ENCODE assay signal across 33 mouse cellular contexts in genomic region chr16:51109864-51110263, GRCm38 (mm10).
"Had no signal": no experiment of that assay in that cellular context is flagged by ENCODE, and none has a peak within 500 bp of the region (broad histone marks: within the 10 kb centered on the region; RNA-seq: fewer than 3 reads in every experiment).

No protein-coding gene starts in this region.

- H3K9me3 ChIP-seq: heart, embryonic 10.5 days; heart, embryonic 12.5 days; heart, embryonic 13.5 days; heart, embryonic 15.5 days; hindbrain, embryonic 10.5 days; hindbrain, embryonic 12.5 days; hindbrain, embryonic 13.5 days; hindbrain, embryonic 15.5 days; intestine, embryonic 15.5 days; kidney, embryonic 15.5 days had no signal

- ATAC-seq: hindbrain, postnatal 0 days; inflammation-experienced regulatory T-cells, adult 6 months; intestine, embryonic 15.5 days; intestine, embryonic 16.5 days; intestine, postnatal 0 days had no signal

- H3K27me3 ChIP-seq: heart, embryonic 12.5 days; heart, embryonic 13.5 days; heart, embryonic 15.5 days; hindbrain, embryonic 12.5 days; hindbrain, embryonic 13.5 days; hindbrain, embryonic 15.5 days; intestine, embryonic 15.5 days; kidney, embryonic 15.5 days had no signal

- H3K27ac ChIP-seq: heart, embryonic 10.5 days; heart, embryonic 13.5 days; heart, embryonic 15.5 days; hindbrain, embryonic 10.5 days; hindbrain, embryonic 12.5 days; hindbrain, embryonic 13.5 days; hindbrain, embryonic 15.5 days; hindbrain, postnatal 0 days; intestine, embryonic 15.5 days; kidney, postnatal 0 days; layer of hippocampus, adult 2 months had no signal

- DNase-seq: heart, postnatal 10 days; heart, postnatal 14 days; heart, postnatal 36 days; heart, postnatal 4 days; kidney, adult 11 months; kidney, adult 18-20 months; kidney, adult 2 months; kidney, adult 8-10 months; kidney, adult 9 months; kidney, postnatal 10 days; kidney, postnatal 14 days; kidney, postnatal 25 days; kidney, postnatal 36 days; kidney, postnatal 4 days; layer of hippocampus, adult 9-11 months; layer of hippocampus, postnatal 36 days had no signal

- H3K36me3 ChIP-seq: heart, embryonic 10.5 days; heart, embryonic 12.5 days; heart, embryonic 13.5 days; heart, embryonic 15.5 days; hindbrain, embryonic 10.5 days; hindbrain, embryonic 12.5 days; hindbrain, embryonic 13.5 days; hindbrain, embryonic 15.5 days; intestine, embryonic 15.5 days; kidney, embryonic 15.5 days had no signal

- H3K4me1 ChIP-seq: heart, embryonic 10.5 days; heart, embryonic 12.5 days; heart, embryonic 13.5 days; heart, embryonic 15.5 days; hindbrain, embryonic 10.5 days; hindbrain, embryonic 12.5 days; hindbrain, embryonic 13.5 days; hindbrain, embryonic 15.5 days; intestine, embryonic 15.5 days; kidney, embryonic 15.5 days had no signal

- H3K4me3 ChIP-seq: heart, embryonic 10.5 days; heart, embryonic 12.5 days; heart, embryonic 13.5 days; heart, embryonic 15.5 days; hindbrain, embryonic 10.5 days; hindbrain, embryonic 12.5 days; hindbrain, embryonic 13.5 days; hindbrain, embryonic 15.5 days; intestine, embryonic 15.5 days; kidney, embryonic 15.5 days; layer of hippocampus, adult 2 months had no signal

- H3K4me2 ChIP-seq: heart, embryonic 11.5 days; heart, embryonic 12.5 days; heart, embryonic 13.5 days; heart, embryonic 15.5 days; hindbrain, embryonic 12.5 days; hindbrain, embryonic 13.5 days; hindbrain, embryonic 15.5 days; intestine, embryonic 15.5 days; kidney, embryonic 15.5 days had no signal

- H3K9ac ChIP-seq: heart, embryonic 12.5 days; heart, embryonic 13.5 days; heart, embryonic 15.5 days; hindbrain, embryonic 12.5 days; hindbrain, embryonic 13.5 days; hindbrain, embryonic 15.5 days; intestine, embryonic 15.5 days; kidney, embryonic 15.5 days had no signal
